Mouse (Mus musculus) midbrain, embryonic 15.5 days (tissue): ENCODE data around the gene Fam208b. TPM values are rescaled to one million over a fixed set of nuclear protein-coding genes. Genes with fewer than 3 reads are reported as not detected.

Experiments used
- ATAC-seq: fragments of 200-750 bp; cut with Nextera tagmentation; replicated peaks from 2 replicates; pipeline ENCODE4 v1.8.0; 2017; ENCODE audit warnings: moderate TSS enrichment
- H3K27ac ChIP-seq: fragments of 300-500 bp; sonication (generic); 2 replicates; pipeline ENCODE4 v1.5.1; 2015; ENCODE audit warnings: mild to moderate bottlenecking, inconsistent platforms
- H3K27me3 ChIP-seq: fragments of 300-500 bp; sonication (generic); replicated peaks from 2 replicates; pipeline ENCODE4 v1.6.1; 2015; ENCODE audit warnings: inconsistent platforms
- H3K36me3 ChIP-seq: fragments of 300-500 bp; sonication (generic); replicated peaks from 2 replicates; pipeline ENCODE4 v1.6.1; 2015; ENCODE audit warnings: inconsistent platforms
- H3K4me1 ChIP-seq: fragments of 300-500 bp; sonication (generic); 2 replicates; pipeline ENCODE4 v1.6.1; 2015; ENCODE audit warnings: inconsistent platforms
- H3K4me2 ChIP-seq: fragments of 300-500 bp; sonication (generic); 2 replicates; pipeline ENCODE4 v1.6.1; 2015; ENCODE audit warnings: inconsistent platforms, mild to moderate bottlenecking, moderate library complexity
- H3K4me3 ChIP-seq: fragments of 300-500 bp; sonication (generic); 2 replicates; pipeline ENCODE4 v1.5.1; 2015; ENCODE audit warnings: mild to moderate bottlenecking, inconsistent platforms
- H3K9ac ChIP-seq: fragments of 300-500 bp; sonication (generic); 2 replicates; pipeline ENCODE4 v1.6.1; 2015; ENCODE audit warnings: mild to moderate bottlenecking, inconsistent platforms
- H3K9me3 ChIP-seq: fragments of 300-500 bp; sonication (generic); 2 replicates; pipeline ENCODE4 v1.6.1; 2016; ENCODE audit warnings: inconsistent platforms
- whole genome bisulfite sequencing: fragments of 180-500 bp; shearing (Covaris S2); methylation state at CpG from one replicate; pipeline ENCODE4 v1.1.7; 2015; ENCODE audit warnings: mixed read lengths; 5-methylcytosine and 5-hydroxymethylcytosine counted together
- polyA plus RNA-seq: library from polyadenylated mRNA; unstranded; fragments of >200 nt; fragmentation: Nextera tagmentation; extraction: Ambion mirVana; gene quantifications from 2 replicates; pipeline ENCODE4 v1.2.1, GENCODE M21; 2015

Gene Fam208b
- polyA plus RNA-seq, 1 experiment from 2014 or later, result 19.3 TPM

DNA sequence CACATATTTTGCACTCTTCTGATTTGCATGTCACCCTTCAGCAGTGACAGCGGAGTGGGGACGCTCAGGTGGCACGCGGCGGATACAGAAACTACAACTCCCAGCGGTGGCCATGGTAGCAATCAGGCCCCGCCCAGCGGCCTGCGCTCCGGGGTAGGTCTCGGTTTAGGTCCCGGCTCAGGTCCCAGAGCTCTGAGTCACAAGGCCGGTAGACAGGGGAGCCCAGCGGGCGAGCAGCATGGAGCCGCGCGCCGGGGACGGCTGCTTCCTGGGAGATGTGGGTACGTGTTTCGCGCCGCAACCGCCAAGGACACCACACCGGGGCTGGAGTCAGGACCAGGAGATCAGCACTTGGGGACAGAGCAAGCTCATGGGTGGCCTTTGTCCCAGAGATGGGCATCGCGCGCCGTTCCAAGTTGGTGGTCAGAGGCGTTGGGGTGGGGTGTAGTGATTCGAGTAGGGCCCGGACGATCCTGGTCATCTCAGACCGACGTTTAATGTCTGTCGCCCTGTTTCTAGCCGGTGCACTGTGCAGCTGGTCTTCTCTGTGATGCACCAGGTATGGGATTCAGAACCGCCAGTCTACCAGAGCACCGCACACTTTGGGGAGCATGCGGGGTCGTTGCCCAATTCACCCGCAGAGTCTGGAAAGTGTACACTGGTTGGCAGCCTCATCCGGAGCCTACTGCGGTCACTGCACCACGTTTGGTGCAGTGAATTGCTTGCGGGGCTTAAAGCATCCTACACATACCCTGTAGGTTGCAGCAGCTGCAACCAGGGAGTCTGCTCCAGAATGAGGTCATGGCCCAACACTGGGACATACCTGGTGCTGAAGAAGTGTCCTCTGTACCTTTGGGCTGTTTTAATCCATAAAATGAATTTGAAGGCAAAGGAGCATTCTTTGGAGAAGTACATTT, 23.2 kb upstream of the Fam208b start, which contains the start of gene Asb13:
TSS of gene Asb13 (plus strand) at position 138 of the 917 bp plus-strand sequence.
- peak within 1 kb of the TSS; percentile 78 for H3K4me2 ChIP-seq
- under 1% methylated on average over 47 of the region's 47 CpGs for WGBS
- H3K27me3 ChIP-seq, result no peaks in the 10 kb centered on the region
- peak within 1 kb of the TSS; percentile 84 for H3K9ac ChIP-seq
- peak within 1 kb of the TSS; percentile 83 for H3K4me3 ChIP-seq
- no peaks in the 10 kb centered on the region for H3K9me3 ChIP-seq
- peak within 1 kb of the TSS; percentile 72 for H3K27ac ChIP-seq
- no peaks in the 10 kb centered on the region for H3K36me3 ChIP-seq
- ATAC-seq, result peak; percentile 95
- H3K4me1 ChIP-seq, result peaks cover 2% of the 10 kb centered on the region; the same call in 1 of the 2 replicates

- H3K4me3 ChIP-seq, result no peak overlapping the region
Observed at GRCm38 (mm10) chr13:3633131-3633530, 22.2 kb upstream of the Fam208b start.

DNA sequence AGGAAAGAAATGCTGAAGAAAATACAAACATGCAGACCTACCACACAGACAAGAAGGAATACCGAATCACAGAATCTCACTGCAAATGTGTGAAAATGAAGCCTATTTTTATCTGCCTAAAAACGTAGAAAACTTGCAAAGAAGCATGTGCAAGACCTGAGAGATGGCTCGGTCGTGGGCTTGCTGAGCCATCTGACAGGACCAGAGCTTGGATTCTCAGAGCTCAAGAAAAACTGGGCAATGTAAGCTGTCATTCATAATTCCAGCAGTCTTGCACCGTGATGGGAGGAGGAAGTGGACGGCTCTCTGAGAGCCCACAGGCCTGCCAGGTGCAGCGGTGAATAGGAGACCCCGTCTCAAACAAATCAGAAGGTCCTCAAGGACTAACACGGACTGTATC, 21.6 kb upstream of the Fam208b start:
- 92% methylated on average over 9 of the region's 9 CpGs for WGBS
- ATAC-seq, result no peak
- H3K27me3 ChIP-seq, result no peaks in the 10 kb centered on the region
- H3K9me3 ChIP-seq, result no peaks in the 10 kb centered on the region
- H3K4me3 ChIP-seq, result no peak overlapping the region
- H3K36me3 ChIP-seq, result no peaks in the 10 kb centered on the region
- no peak overlapping the region for H3K9ac ChIP-seq
- no peak overlapping the region for H3K4me2 ChIP-seq
- peaks cover 2% of the 10 kb centered on the region; the same call in 1 of the 2 replicates for H3K4me1 ChIP-seq
- no peak overlapping the region for H3K27ac ChIP-seq

More at GRCm38 (mm10) chr13:3633131-3633530, 22.2 kb upstream of the Fam208b start:
- H3K9me3 ChIP-seq, result no peaks in the 10 kb centered on the region
- WGBS, result 37% methylated on average over 6 of the region's 6 CpGs
- H3K4me1 ChIP-seq, result peaks cover 2% of the 10 kb centered on the region; the same call in 1 of the 2 replicates
- H3K9ac ChIP-seq, result no peak overlapping the region
- ATAC-seq, result no peak
- no peaks in the 10 kb centered on the region for H3K27me3 ChIP-seq
- no peaks in the 10 kb centered on the region for H3K36me3 ChIP-seq
- H3K27ac ChIP-seq, result no peak overlapping the region
- peak overlapping the region; percentile 78; the same call in 1 of the 2 replicates for H3K4me2 ChIP-seq

DNA sequence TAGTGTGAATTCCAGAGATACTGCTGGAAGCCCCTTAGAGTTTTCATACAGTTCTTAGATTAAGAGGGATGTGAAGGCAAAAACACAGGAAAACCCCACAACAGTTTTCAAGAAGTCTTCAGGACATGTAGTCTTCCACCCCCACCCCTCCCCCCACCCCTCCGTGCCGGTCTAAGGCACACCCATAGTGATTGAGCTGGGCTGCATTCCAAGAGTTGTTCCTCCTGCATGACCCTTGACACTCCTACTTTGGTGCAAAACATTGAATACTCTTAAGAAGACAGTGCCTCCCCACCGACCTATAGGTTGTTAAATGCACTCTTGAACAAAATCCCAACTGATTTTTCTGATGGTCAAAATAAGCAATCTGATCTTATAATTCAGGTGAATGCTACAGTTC, 17.2 kb upstream of the Fam208b start:
- Histone ChIP-seq H3K4me3 (no peak overlapping the region), H3K36me3 (no peaks in the 10 kb centered on the region), H3K9me3 (no peaks in the 10 kb centered on the region), H3K27me3 (no peaks in the 10 kb centered on the region), H3K9ac (no peak overlapping the region), H3K4me2 (no peak overlapping the region), H3K27ac (no peak overlapping the region), H3K4me1 (no peaks in the 10 kb centered on the region)
- ATAC-seq, result no peak
- 39% methylated on average over 3 of the region's 3 CpGs for WGBS

GRCm38 (mm10) chr13:3627139-3627538, 16.2 kb upstream of the Fam208b start:
- no peak for ATAC-seq
- Histone ChIP-seq H3K27ac (no peak overlapping the region), H3K9ac (no peak overlapping the region), H3K36me3 (no peaks in the 10 kb centered on the region), H3K9me3 (no peaks in the 10 kb centered on the region), H3K4me2 (no peak overlapping the region), H3K4me1 (no peaks in the 10 kb centered on the region), H3K27me3 (no peaks in the 10 kb centered on the region), H3K4me3 (no peak overlapping the region)
- 68% methylated on average over 3 of the region's 3 CpGs for WGBS

DNA sequence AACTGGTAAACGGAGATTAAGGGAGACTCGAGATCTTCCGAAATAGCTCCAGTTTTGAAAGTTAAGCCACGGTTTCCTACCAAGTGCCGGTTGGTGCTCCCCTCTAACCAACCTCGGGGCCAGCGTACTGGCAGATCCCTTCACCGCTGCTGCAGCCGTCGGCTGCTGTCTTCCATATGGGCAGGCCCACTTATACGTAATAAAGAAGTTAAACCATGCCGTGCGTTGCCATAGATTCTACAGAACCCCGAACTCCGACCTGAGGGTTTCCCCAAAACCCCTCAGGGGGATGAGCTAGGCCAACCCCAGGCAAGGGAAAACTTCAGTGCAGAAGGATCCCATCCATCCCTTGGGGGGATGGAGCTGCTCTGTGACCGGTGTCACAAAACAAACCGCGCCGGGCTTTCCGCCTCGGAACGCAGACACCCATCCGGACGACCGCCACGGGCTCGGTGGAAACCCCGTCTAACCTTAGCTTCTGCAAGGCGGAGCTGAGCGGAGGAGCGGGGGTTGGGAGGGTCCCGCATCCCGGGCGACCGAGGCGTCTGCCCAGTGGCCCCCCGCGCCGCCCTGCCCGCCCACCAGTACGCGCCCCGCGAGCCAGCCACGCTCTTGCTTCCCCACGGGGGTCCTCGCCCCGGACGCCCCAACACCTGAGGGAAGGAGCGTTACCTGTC, 652 bp downstream of the Fam208b start:
- H3K27ac ChIP-seq, result peak overlapping the region; percentile 88
- WGBS, result 0% methylated on average over 42 of the region's 50 CpGs
- peak overlapping the region; percentile 77 for H3K4me3 ChIP-seq
- peaks cover 6% of the 10 kb centered on the region for H3K4me1 ChIP-seq
- peak; percentile 1 for ATAC-seq
- peak overlapping the region; percentile 72 for H3K4me2 ChIP-seq
- no peaks in the 10 kb centered on the region for H3K36me3 ChIP-seq
- H3K9me3 ChIP-seq, result no peaks in the 10 kb centered on the region
- peak overlapping the region; percentile 72 for H3K9ac ChIP-seq
- H3K27me3 ChIP-seq, result 0 out of 2 replicates have a peak, but pooled peaks cover 4% of the 10 kb centered on the region

DNA sequence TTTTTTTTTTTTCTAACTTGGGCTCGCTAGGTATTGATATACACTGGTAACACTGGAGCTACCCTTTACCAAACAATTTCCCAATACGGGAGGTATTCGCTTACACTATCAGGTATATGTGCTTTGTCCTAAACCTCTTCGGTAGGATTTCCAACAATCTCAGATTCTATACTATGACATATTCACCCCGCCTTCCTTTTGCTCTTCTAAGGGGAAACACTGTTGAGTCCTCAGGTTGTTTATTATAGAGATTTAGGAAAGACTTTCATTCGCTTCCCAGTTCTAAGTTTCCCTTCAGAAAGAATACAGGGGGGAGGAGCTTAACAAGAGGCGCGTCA, 1.2 kb downstream of the Fam208b start:
- Histone ChIP-seq H3K9me3 (no peaks in the 10 kb centered on the region), H3K27ac (no peak overlapping the region), H3K4me1 (peaks cover 6% of the 10 kb centered on the region), H3K27me3 (0 out of 2 replicates have a peak, but pooled peaks cover 4% of the 10 kb centered on the region), H3K4me2 (peak overlapping the region; percentile 72), H3K36me3 (no peaks in the 10 kb centered on the region), H3K4me3 (peak overlapping the region; percentile 77), H3K9ac (peak overlapping the region; percentile 72)
- WGBS, result 24% methylated on average over 8 of the region's 8 CpGs
- no peak for ATAC-seq

DNA sequence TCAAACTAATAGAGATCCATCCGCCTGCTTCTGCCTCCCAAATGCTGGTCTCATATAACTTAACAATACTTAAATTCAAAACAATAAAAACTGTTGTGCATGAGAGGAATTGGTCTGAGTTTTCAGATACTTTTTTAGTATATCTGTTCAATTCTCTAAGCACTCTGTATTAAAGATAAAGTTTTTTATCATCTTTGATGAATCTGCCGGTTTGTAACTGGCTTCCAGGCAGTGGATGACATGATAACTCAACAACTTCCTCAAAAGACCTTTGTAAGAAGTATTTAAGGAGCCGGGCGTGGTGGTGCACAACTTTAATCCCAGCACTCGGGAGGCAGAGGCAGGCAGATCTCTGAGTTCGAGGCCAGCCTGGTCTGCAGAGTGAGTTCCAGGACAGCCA, 14.7 kb downstream of the Fam208b start:
- H3K9ac ChIP-seq, result no peak overlapping the region
- H3K4me2 ChIP-seq, result no peak overlapping the region
- peaks cover 34% of the 10 kb centered on the region for H3K36me3 ChIP-seq
- no peaks in the 10 kb centered on the region for H3K4me1 ChIP-seq
- ATAC-seq, result no peak
- no peaks in the 10 kb centered on the region for H3K27me3 ChIP-seq
- H3K9me3 ChIP-seq, result no peaks in the 10 kb centered on the region
- 96% methylated on average over 6 of the region's 6 CpGs for WGBS
- H3K27ac ChIP-seq, result no peak overlapping the region
- H3K4me3 ChIP-seq, result no peak overlapping the region

GRCm38 (mm10) chr13:3594311-3594710, 16.6 kb downstream of the Fam208b start:
- 97% methylated on average over 1 of the region's 1 CpGs for WGBS
- no peaks in the 10 kb centered on the region for H3K4me1 ChIP-seq

DNA sequence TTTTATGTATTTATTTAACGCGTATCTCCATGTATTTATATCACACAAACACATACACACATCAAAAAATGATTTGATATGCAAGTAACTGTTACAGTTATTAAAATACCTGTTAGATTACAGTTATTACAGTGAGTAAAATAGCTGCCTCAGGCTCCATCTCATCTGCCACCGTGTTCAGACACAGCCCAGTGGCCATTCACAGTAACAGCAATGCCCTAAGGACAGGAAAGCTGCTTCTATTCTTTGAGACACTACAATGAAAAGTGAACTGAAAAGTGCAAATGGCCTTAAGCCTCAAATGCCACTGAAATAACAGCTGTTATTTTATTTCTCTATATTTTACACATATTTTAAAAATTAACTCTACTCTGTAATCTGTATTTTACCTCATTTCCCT, 20.1 kb downstream of the Fam208b start:
- H3K4me1 ChIP-seq, result no peaks in the 10 kb centered on the region
- no peaks in the 10 kb centered on the region for H3K27me3 ChIP-seq
- 86% methylated on average over 3 of the region's 3 CpGs for whole genome bisulfite sequencing
- H3K4me3 ChIP-seq, result no peak overlapping the region
- H3K9me3 ChIP-seq, result no peaks in the 10 kb centered on the region
- no peak overlapping the region for H3K4me2 ChIP-seq
- no peak overlapping the region for H3K9ac ChIP-seq
- no peak for ATAC-seq
- H3K36me3 ChIP-seq, result peaks cover 39% of the 10 kb centered on the region
- H3K27ac ChIP-seq, result no peak overlapping the region

More at GRCm38 (mm10) chr13:3594311-3594710, 16.6 kb downstream of the Fam208b start:
- no peaks in the 10 kb centered on the region for H3K9me3 ChIP-seq
- no peaks in the 10 kb centered on the region for H3K27me3 ChIP-seq
- no peak overlapping the region for H3K4me2 ChIP-seq
- H3K27ac ChIP-seq, result no peak overlapping the region
- no peak overlapping the region for H3K9ac ChIP-seq
- no peak overlapping the region for H3K4me3 ChIP-seq
- no peak for ATAC-seq
- H3K36me3 ChIP-seq, result peaks cover 41% of the 10 kb centered on the region

- Histone ChIP-seq H3K9me3 (no peaks in the 10 kb centered on the region), H3K9ac (no peak overlapping the region), H3K36me3 (peaks cover 38% of the 10 kb centered on the region; the same call in 1 of the 2 replicates), H3K4me2 (no peak overlapping the region), H3K27me3 (no peaks in the 10 kb centered on the region), H3K4me1 (no peaks in the 10 kb centered on the region), H3K4me3 (no peak overlapping the region), H3K27ac (no peak overlapping the region)
- 76% methylated on average over 2 of the region's 2 CpGs for WGBS
- ATAC-seq, result 0 out of 2 replicates have a peak, but pooled peaks have one; percentile 22
Observed at GRCm38 (mm10) chr13:3563953-3564352, 47.0 kb downstream of the Fam208b start.

GRCm38 (mm10) chr13:3563130-3563529, 47.8 kb downstream of the Fam208b start:
- Histone ChIP-seq H3K36me3 (peaks cover 31% of the 10 kb centered on the region; the same call in 1 of the 2 replicates), H3K9me3 (no peaks in the 10 kb centered on the region), H3K4me1 (no peaks in the 10 kb centered on the region), H3K9ac (no peak overlapping the region), H3K27me3 (no peaks in the 10 kb centered on the region), H3K4me3 (no peak overlapping the region), H3K27ac (no peak overlapping the region), H3K4me2 (no peak overlapping the region)
- 98% methylated on average over 1 of the region's 1 CpGs for WGBS
- no peak for ATAC-seq
